12 mouse cellular contexts compared by ENCODE assay signal in the genomic region with DNA sequence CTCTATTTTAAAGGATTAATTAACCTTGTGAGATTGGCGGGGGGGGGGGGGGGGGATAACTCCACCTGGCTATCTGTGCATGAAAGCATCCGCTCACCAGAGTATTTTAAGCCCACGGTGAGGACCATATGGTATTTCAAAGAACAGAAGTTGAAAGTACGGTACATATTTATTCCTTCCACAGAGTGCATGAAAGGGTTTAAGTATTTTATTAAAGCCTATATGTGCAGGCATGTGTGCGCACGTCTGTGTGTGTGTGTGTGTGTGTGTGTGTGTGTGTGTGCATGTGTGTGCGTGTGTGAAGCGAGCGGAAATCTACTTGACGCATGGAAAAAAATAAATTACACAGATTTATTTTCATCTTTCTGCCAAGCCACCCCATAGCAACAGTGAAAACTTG. TPM values are rescaled to one million over a fixed set of nuclear protein-coding genes. Genes with fewer than 3 reads are reported as not detected.
DNase-seq lines count a peak whose midpoint lies in the region; ATAC-seq lines count a peak whose summit lies in the region.
"Had no signal": no experiment of that assay in that cellular context is flagged by ENCODE, and none has a peak within 500 bp of the region (broad histone marks: within the 10 kb centered on the region; RNA-seq: fewer than 3 reads in every experiment).

No protein-coding gene starts in this region.

- peaks cover 6% of the 10 kb centered on the region; the same call in 1 of the 2 replicates for H3K27me3 ChIP-seq in heart, embryonic 15.5 days
- H3K27me3 ChIP-seq in embryonic facial prominence, embryonic 11.5 days (ENCODE audit: control insufficient read depth, insufficient read depth, low read length): no peaks in the 10 kb centered on the region
- no peaks in the 10 kb centered on the region for H3K27me3 ChIP-seq in hindbrain, embryonic 11.5 days (ENCODE audit: control insufficient read depth, insufficient read depth, low read length)
- H3K27me3 ChIP-seq in midbrain, embryonic 13.5 days: peaks cover 17% of the 10 kb centered on the region

- H3K9ac ChIP-seq in heart, embryonic 15.5 days: no peak overlapping the region
- H3K9ac ChIP-seq in embryonic facial prominence, embryonic 11.5 days (replicated peaks; ENCODE audit: low read length): no peak overlapping the region
- 0 out of 2 replicates have a peak overlapping the region, but pooled peaks have one; percentile 7 for H3K9ac ChIP-seq in hindbrain, embryonic 11.5 days (ENCODE audit: low read depth, low read length)
- peak overlapping the region; percentile 48; the same call in 1 of the 2 replicates for H3K9ac ChIP-seq in midbrain, embryonic 13.5 days (replicated peaks)
- H3K9ac ChIP-seq: liver, embryonic 14.5 days had no signal

- H3K4me1 ChIP-seq in heart, embryonic 15.5 days (replicated peaks): peaks cover 7% of the 10 kb centered on the region; the same call in 1 of the 2 replicates
- no peaks in the 10 kb centered on the region for H3K4me1 ChIP-seq in embryonic facial prominence, embryonic 11.5 days (ENCODE audit: control insufficient read depth, insufficient read depth, low read length)
- H3K4me1 ChIP-seq in hindbrain, embryonic 11.5 days (replicated peaks; ENCODE audit: control insufficient read depth, insufficient read depth, low read length): no peaks in the 10 kb centered on the region; the same call in 1 of the 2 replicates
- H3K4me1 ChIP-seq in midbrain, embryonic 13.5 days (replicated peaks): peaks cover 19% of the 10 kb centered on the region

- WGBS in heart, embryonic 15.5 days: 48% methylated on average over 10 of the region's 10 CpGs
- 46% methylated on average over 10 of the region's 10 CpGs for WGBS in embryonic facial prominence, embryonic 11.5 days
- 46% methylated on average over 10 of the region's 10 CpGs for WGBS in hindbrain, embryonic 11.5 days
- 31% methylated on average over 9 of the region's 10 CpGs for WGBS in midbrain, embryonic 13.5 days

- no peaks in the 10 kb centered on the region for H3K9me3 ChIP-seq in heart, embryonic 15.5 days (replicated peaks)
- no peaks in the 10 kb centered on the region for H3K9me3 ChIP-seq in embryonic facial prominence, embryonic 11.5 days (replicated peaks; ENCODE audit: control insufficient read depth, low read length)
- no peaks in the 10 kb centered on the region for H3K9me3 ChIP-seq in hindbrain, embryonic 11.5 days (ENCODE audit: control insufficient read depth, low read length)
- H3K9me3 ChIP-seq in midbrain, embryonic 13.5 days: no peaks in the 10 kb centered on the region

- peak overlapping the region; percentile 45 for H3K4me2 ChIP-seq in heart, embryonic 15.5 days
- 0 out of 2 replicates have a peak overlapping the region, but pooled peaks have one; percentile 24 for H3K4me2 ChIP-seq in embryonic facial prominence, embryonic 11.5 days (ENCODE audit: low read depth, low read length)
- H3K4me2 ChIP-seq in hindbrain, embryonic 11.5 days (replicated peaks; ENCODE audit: low read depth, low read length): peak overlapping the region; percentile 38
- peak overlapping the region; percentile 56 for H3K4me2 ChIP-seq in midbrain, embryonic 13.5 days (replicated peaks)

- no peaks in the 10 kb centered on the region for H3K36me3 ChIP-seq in heart, embryonic 15.5 days
- H3K36me3 ChIP-seq in embryonic facial prominence, embryonic 11.5 days (replicated peaks; ENCODE audit: control insufficient read depth, insufficient read depth, low read depth, low read length): no peaks in the 10 kb centered on the region
- H3K36me3 ChIP-seq in hindbrain, embryonic 11.5 days (ENCODE audit: control insufficient read depth, insufficient read depth, low read length): no peaks in the 10 kb centered on the region
- H3K36me3 ChIP-seq in midbrain, embryonic 13.5 days: no peaks in the 10 kb centered on the region

- DNase-seq in heart, adult 9 months (ENCODE audit: low spot score in 2 of 2): no peak
- DNase-seq in embryonic facial prominence, embryonic 11.5 days (ENCODE audit: low spot score): no peak
- DNase-seq in hindbrain, embryonic 11.5 days (ENCODE audit: low spot score): no peak
- no peak for DNase-seq in right cerebral cortex, postnatal 14 days
- no peak for DNase-seq in cerebellum, postnatal 36 days
- DNase-seq: right cerebral cortex, postnatal 25 days; thymus, postnatal 25 days had no signal

- no peak for ATAC-seq in heart, embryonic 15.5 days (replicated peaks; ENCODE audit: insufficient number of reproducible peaks, insufficient read depth, low FRiP score, low read depth)
- peak; percentile 21; the same call in 1 of the 2 replicates for ATAC-seq in embryonic facial prominence, embryonic 11.5 days (replicated peaks; ENCODE audit: insufficient number of reproducible peaks, low FRiP score, low TSS enrichment, low read depth)
- ATAC-seq in hindbrain, embryonic 11.5 days (ENCODE audit: low FRiP score): peak; percentile 38; the same call in 1 of the 2 replicates
- ATAC-seq in midbrain, embryonic 13.5 days: peak; percentile 61
- ATAC-seq in CD4-positive, CD25-positive, alpha-beta regulatory T cell, adult 4 months: no peak

- H3K27ac ChIP-seq in heart, embryonic 15.5 days: no peak overlapping the region
- no peak overlapping the region for H3K27ac ChIP-seq in embryonic facial prominence, embryonic 11.5 days (replicated peaks; ENCODE audit: low read depth, low read length)
- no peak overlapping the region for H3K27ac ChIP-seq in hindbrain, embryonic 11.5 days (ENCODE audit: low read depth, low read length)
- no peak overlapping the region; the same call in 1 of the 2 replicates for H3K27ac ChIP-seq in midbrain, embryonic 13.5 days
- H3K27ac ChIP-seq: liver, embryonic 14.5 days had no signal

- peak overlapping the region; percentile 19; the same call in 1 of the 2 replicates for H3K4me3 ChIP-seq in heart, embryonic 15.5 days
- no peak overlapping the region for H3K4me3 ChIP-seq in embryonic facial prominence, embryonic 11.5 days (ENCODE audit: low read depth, low read length)
- peak overlapping the region; percentile 13; the same call in 1 of the 2 replicates for H3K4me3 ChIP-seq in hindbrain, embryonic 11.5 days (ENCODE audit: low read depth, low read length)
- peak overlapping the region; percentile 30 for H3K4me3 ChIP-seq in midbrain, embryonic 13.5 days (replicated peaks)
- H3K4me3 ChIP-seq: erythroblast, embryonic 14.5 days had no signal

RNA-seq across cellular contexts. Expression of a gene that starts 32.4 kb away (rescaled TPM):
- polyA plus RNA-seq in heart, embryonic 15.5 days (2015; fragmentation: Nextera tagmentation; extraction: Ambion mirVana): 23.5 and 29.0 TPM in 2 replicates
- 91.0 and 101 TPM in 2 replicates for polyA plus RNA-seq in embryonic facial prominence, embryonic 11.5 days (2014; fragmentation: Nextera tagmentation; extraction: Ambion mirVana)
- 56.6 and 60.5 TPM in 2 replicates for polyA plus RNA-seq in hindbrain, embryonic 11.5 days (2014; fragmentation: Nextera tagmentation; extraction: Ambion mirVana)
- polyA plus RNA-seq in midbrain, embryonic 13.5 days (2015; fragmentation: Nextera tagmentation; extraction: Ambion mirVana): 15.7 and 17.6 TPM in 2 replicates
- 1 to 10 TPM; 3.3 to 3.5 TPM for polyA plus RNA-seq in CD4-positive, CD25-positive, alpha-beta regulatory T cell, adult 4 months (2017; shearing (Covaris generic))

RNA-seq across cellular contexts. Expression of a gene that starts 51.6 kb away (rescaled TPM):
- polyA plus RNA-seq in heart, embryonic 15.5 days (2015; fragmentation: Nextera tagmentation; extraction: Ambion mirVana): 27.5 and 30.8 TPM in 2 replicates
- polyA plus RNA-seq in embryonic facial prominence, embryonic 11.5 days (2014; fragmentation: Nextera tagmentation; extraction: Ambion mirVana): 50.5 and 56.9 TPM in 2 replicates
- 34.7 and 40.2 TPM in 2 replicates for polyA plus RNA-seq in hindbrain, embryonic 11.5 days (2014; fragmentation: Nextera tagmentation; extraction: Ambion mirVana)
- polyA plus RNA-seq in midbrain, embryonic 13.5 days (2015; fragmentation: Nextera tagmentation; extraction: Ambion mirVana): 33.3 and 34.7 TPM in 2 replicates
- polyA plus RNA-seq in CD4-positive, CD25-positive, alpha-beta regulatory T cell, adult 4 months (2017; shearing (Covaris generic)): 10 to 100 TPM; 14.7 to 20.8 TPM

Comparison
In these comparisons a context has a peak if more than half of its experiments do, and no peak if none do; other contexts are left out.
1. ATAC-seq: peak in embryonic facial prominence, embryonic 11.5 days (single experiment), hindbrain, embryonic 11.5 days (single experiment) and midbrain, embryonic 13.5 days (single experiment); none in heart, embryonic 15.5 days (single experiment) and CD4-positive, CD25-positive, alpha-beta regulatory T cell, adult 4 months (single experiment).
2. H3K9ac ChIP-seq: peak in hindbrain, embryonic 11.5 days (single experiment) and midbrain, embryonic 13.5 days (single experiment); none in heart, embryonic 15.5 days (single experiment) and embryonic facial prominence, embryonic 11.5 days (single experiment).
3. Peak in every context shown above with its lines, with median percentiles within 50 percentile points of each other: H3K4me2 ChIP-seq.